Mouse (Mus musculus): Measurements from ENCODE around the gene Ntng2.

Ntng2 gene

GRCm38 (mm10) chr2:29191216-29192215 lies 61.3 kb downstream of the Ntng2 start:
- no peak for DNase-seq (ENCODE audit: low spot score)

DNA sequence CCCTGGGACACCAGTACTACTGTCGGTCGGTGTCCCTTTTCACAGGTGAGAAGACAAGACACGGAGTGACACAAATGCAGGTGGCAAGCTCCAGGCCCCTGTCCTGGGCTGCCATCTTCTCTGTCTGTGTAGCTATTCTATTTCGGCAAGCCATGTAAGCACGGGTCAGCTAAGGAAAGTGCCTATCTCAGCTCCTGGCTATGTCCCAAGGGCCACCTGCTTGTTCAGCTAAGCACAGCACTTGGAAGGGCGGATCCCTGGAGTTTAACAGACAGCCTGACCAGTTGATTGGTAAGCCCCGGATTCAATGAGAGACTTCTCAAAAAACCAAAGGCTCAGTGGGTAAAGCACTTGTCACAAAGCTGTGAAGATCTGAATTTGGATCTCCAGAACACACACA lies 62.4 kb downstream of the Ntng2 start:
- DNase-seq (ENCODE audit: low spot score), result no peak

GRCm38 (mm10) chr2:29186209-29186608 lies 66.6 kb downstream of the Ntng2 start:
- DNase-seq (ENCODE audit: low spot score), result no peak

DNA sequence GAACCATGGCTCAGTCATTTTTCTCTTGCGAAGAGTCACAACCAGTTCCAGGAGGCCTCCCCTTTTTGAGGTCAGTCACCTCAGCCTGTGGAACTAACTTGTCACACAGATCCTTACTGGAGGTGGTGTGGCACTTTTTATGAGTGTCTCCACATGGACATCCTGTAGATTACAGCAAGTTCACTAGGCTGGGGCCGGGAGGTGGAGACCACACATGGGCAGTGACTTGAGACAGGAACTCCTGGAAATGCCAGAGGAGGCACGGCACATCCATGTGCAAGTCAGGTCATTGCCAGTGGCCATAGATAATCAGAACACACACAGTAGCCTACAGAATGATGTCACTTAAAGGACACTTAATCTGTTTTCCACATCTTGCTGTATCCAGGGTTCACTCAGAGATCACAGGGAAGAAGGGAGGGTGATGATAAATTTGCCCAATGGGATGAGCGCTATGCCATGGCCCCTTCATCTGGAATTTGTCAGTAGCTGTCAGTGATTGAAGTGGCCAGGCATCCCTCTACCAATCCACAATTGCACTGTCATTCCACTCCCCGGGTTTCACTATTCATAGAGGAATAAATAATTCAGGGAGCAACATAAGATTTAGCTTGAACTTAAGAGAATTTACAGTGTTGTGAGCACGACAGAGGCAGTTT lies 69.4 kb downstream of the Ntng2 start:
- DNase-seq (ENCODE audit: low spot score), result no peak

DNA sequence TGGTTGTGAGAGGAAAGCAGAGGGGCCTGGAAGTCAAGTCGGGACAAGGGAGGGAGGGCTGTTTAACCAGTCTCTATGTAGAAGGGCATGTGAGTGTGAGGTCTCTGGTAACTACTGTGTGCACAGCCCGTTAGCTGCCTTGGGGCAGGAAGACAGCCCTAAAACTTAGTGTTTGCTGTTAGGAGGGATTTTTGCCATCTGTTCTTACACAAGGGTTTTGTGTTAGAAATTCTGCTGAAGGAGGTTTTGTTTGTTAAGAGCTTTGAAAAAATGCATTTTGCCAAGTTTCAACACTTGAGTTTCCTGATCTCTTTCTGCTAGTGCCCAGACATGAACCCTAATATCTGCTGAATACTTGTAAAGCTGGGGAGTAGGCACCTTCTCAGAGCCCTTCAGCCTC lies 71.7 kb downstream of the Ntng2 start:
- DNase-seq (ENCODE audit: low spot score), result no peak

DNA sequence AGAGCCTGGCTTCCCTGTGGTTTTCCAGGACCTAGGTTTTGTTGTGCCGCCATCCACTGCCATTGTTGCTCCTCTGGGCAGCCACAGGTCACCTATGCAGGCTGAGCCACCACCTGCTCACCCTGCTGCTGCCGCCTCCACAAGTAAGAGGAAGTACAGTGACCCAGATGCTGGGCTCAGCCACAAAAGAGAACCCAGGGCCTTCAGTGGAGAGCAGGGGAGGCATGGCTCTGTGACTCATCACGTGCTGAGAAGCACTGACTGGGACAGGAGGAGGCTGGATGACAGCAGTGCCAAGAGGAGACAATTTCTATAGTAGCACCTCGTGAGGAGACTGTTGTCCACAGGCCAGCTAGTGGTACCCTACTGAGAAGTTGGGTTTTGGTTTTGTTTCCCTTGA lies 73.0 kb downstream of the Ntng2 start:
- no peak for DNase-seq (ENCODE audit: low spot score)

GRCm38 (mm10) chr2:29174887-29175286 lies 77.9 kb downstream of the Ntng2 start:
- no peak for DNase-seq (ENCODE audit: low spot score)

DNA sequence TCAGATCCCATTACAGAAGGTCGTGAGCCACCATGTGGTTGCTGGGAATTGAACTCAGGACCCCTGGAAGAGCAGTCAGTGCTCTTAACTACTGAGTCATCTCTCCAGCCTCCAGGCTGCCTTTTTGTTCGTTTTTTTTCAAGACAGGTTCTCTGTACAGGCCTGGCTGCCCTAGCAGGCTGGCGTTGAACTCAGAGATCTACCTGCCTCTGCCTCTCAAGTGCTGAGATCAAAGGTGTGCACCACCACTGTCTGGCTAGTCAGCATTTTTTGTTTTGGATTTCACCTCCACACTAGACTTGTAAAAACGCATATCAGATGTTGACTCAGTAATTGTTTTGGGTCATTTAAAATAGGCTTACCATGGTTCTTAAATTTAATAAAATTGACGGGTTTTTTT lies 84.7 kb downstream of the Ntng2 start:
- no peak for DNase-seq (ENCODE audit: low spot score)

- DNase-seq (ENCODE audit: low spot score), result no peak
These were observed 100.9 kb downstream of the Ntng2 start for GRCm38 (mm10) chr2:29151941-29152340.

Data from urinary bladder, postnatal 25 days (tissue).